Comparison of ENCODE assay signal across 8 mouse cellular contexts in genomic region chr1:86520361-86520760, GRCm38 (mm10). TPM values are rescaled to one million over a fixed set of nuclear protein-coding genes. Genes with fewer than 3 reads are reported as not detected.
DNase-seq lines count a peak whose midpoint lies in the region; ATAC-seq and TF ChIP-seq lines count a peak whose summit lies in the region.

No protein-coding gene starts in this region.

- no peak overlapping the region for H3K4me3 ChIP-seq in heart, adult 2 months
- no peak overlapping the region for H3K4me3 ChIP-seq in heart, embryonic 11.5 days (ENCODE audit: low read depth, low read length)
- H3K4me3 ChIP-seq in testis, adult 2 months (ENCODE audit: control insufficient read depth, low read depth, low read length): no peak overlapping the region
- no peak overlapping the region for H3K4me3 ChIP-seq in small intestine, adult 2 months (ENCODE audit: low read depth, low read length)

- H3K9ac ChIP-seq in heart, adult 2 months (ENCODE audit: low read depth, low read length): no peak overlapping the region
- H3K9ac ChIP-seq in heart, embryonic 11.5 days (ENCODE audit: low read depth, low read length): no peak overlapping the region

- intact Hi-C loops in heart, adult 2 months (cut with DNase I): no loop called here

- no peaks in the 10 kb centered on the region for H3K27me3 ChIP-seq in heart, adult 2 months (ENCODE audit: control insufficient read depth, insufficient read depth, low read length)
- H3K27me3 ChIP-seq in heart, embryonic 11.5 days (ENCODE audit: control insufficient read depth, insufficient read depth, low read length): no peaks in the 10 kb centered on the region
- no peaks in the 10 kb centered on the region for H3K27me3 ChIP-seq in testis, adult 2 months (ENCODE audit: control insufficient read depth, insufficient read depth, low read length)
- H3K27me3 ChIP-seq in small intestine, adult 2 months (ENCODE audit: control insufficient read depth, insufficient read depth, low read length): no peaks in the 10 kb centered on the region

- no peak overlapping the region for H3K27ac ChIP-seq in heart, adult 2 months
- H3K27ac ChIP-seq in heart, embryonic 11.5 days (ENCODE audit: low read depth, low read length): no peak overlapping the region
- H3K27ac ChIP-seq in testis, adult 2 months (ENCODE audit: control insufficient read depth, insufficient read depth, low read depth, low read length): no peak overlapping the region
- no peak overlapping the region for H3K27ac ChIP-seq in small intestine, adult 2 months (ENCODE audit: insufficient read depth, low read depth, low read length)

- TF ChIP-seq POLR2A in heart, adult 2 months (IDR thresholded peaks at IDR 0.05; ENCODE audit: insufficient read depth, low read depth, low read length): no peak
- TF ChIP-seq POLR2A in testis, adult 2 months (IDR thresholded peaks at IDR 0.05; ENCODE audit: control insufficient read depth, low read depth, low read length): no peak
- peak; percentile 23; the same call in 1 of the 2 replicates for TF ChIP-seq POLR2A in small intestine, adult 2 months (IDR thresholded peaks at IDR 0.05; ENCODE audit: low read depth, low read length)

- H3K9me3 ChIP-seq in heart, embryonic 11.5 days (replicated peaks; ENCODE audit: control insufficient read depth, low read length): no peaks in the 10 kb centered on the region

- peaks cover 4% of the 10 kb centered on the region; the same call in 1 of the 2 replicates for H3K4me1 ChIP-seq in heart, adult 2 months (ENCODE audit: control insufficient read depth, insufficient read depth, low read length)
- peaks cover 12% of the 10 kb centered on the region; the same call in 1 of the 2 replicates for H3K4me1 ChIP-seq in heart, embryonic 11.5 days (ENCODE audit: control insufficient read depth, insufficient read depth, low read length)
- peaks cover 5% of the 10 kb centered on the region for H3K4me1 ChIP-seq in testis, adult 2 months (ENCODE audit: control insufficient read depth, insufficient read depth, low read length)
- peaks cover 11% of the 10 kb centered on the region for H3K4me1 ChIP-seq in small intestine, adult 2 months (ENCODE audit: control insufficient read depth, insufficient read depth, insufficient read length, low read length)

- 46% methylated on average over 7 of the region's 7 CpGs for WGBS in heart, adult 2 months
- 27% methylated on average over 7 of the region's 7 CpGs for WGBS in heart, embryonic 11.5 days (ENCODE audit: insufficient replicate concordance)
- 47% methylated on average over 7 of the region's 7 CpGs for WGBS in small intestine, adult 2 months

- TF ChIP-seq EP300 in heart, adult 2 months (IDR thresholded peaks at IDR 0.05; ENCODE audit: insufficient read depth, low read depth, low read length): no peak

- no peak for DNase-seq in heart, adult 2 months
- DNase-seq in testis, postnatal 14 days (ENCODE audit: low spot score): no peak
- no peak for DNase-seq in right cerebral cortex, postnatal 4 days
- no peak for DNase-seq in ovary, adult 18-20 months (ENCODE audit: low spot score)

- H3K4me2 ChIP-seq in heart, embryonic 11.5 days: no peak overlapping the region

- no peak for ATAC-seq in heart, embryonic 11.5 days (replicated peaks; ENCODE audit: insufficient number of reproducible peaks, low FRiP score, low TSS enrichment)
- ATAC-seq in erythroid progenitor cell, adult 5-6 weeks (replicated peaks; ENCODE audit: low FRiP score, poor library complexity, severe bottlenecking): 0 out of 2 replicates have a peak, but pooled peaks have one; percentile 19

- H3K36me3 ChIP-seq in heart, adult 2 months (ENCODE audit: control insufficient read depth, insufficient read depth, low read length): no peaks in the 10 kb centered on the region
- H3K36me3 ChIP-seq in heart, embryonic 11.5 days (ENCODE audit: control insufficient read depth, insufficient read depth, low read length): no peaks in the 10 kb centered on the region
- no peaks in the 10 kb centered on the region for H3K36me3 ChIP-seq in testis, adult 2 months (ENCODE audit: control insufficient read depth, insufficient read depth, low read length)
- no peaks in the 10 kb centered on the region for H3K36me3 ChIP-seq in small intestine, adult 2 months (ENCODE audit: control insufficient read depth, insufficient read depth, low read length)

- TF ChIP-seq CTCF in heart, adult 2 months (IDR thresholded peaks at IDR 0.05): peak; percentile 68
- TF ChIP-seq CTCF in testis, adult 2 months (IDR thresholded peaks at IDR 0.05; ENCODE audit: control insufficient read depth, insufficient read depth, insufficient replicate concordance, low read depth, low read length): peak; percentile 50; the same call in 1 of the 2 replicates
- peak; percentile 67; the same call in 1 of the 2 replicates for TF ChIP-seq CTCF in small intestine, adult 2 months (IDR thresholded peaks at IDR 0.05; ENCODE audit: extremely low read depth, insufficient read length, insufficient replicate concordance, low read depth, low read length)

- no peaks in the 10 kb centered on the region for H3K79me2 ChIP-seq in heart, adult 2 months (replicated peaks; ENCODE audit: control insufficient read depth, insufficient read depth, low read length)

RNA-seq across cellular contexts. Expression of gene Ptma, which starts 6.2 kb away (rescaled TPM):
- 100 to 1,000 TPM; 200 to 227 TPM for total RNA-seq in heart, adult 2 months (2021)
- polyA plus RNA-seq in heart, adult 2 months (2012; rRNA removed): 169 and 177 TPM in 2 replicates
- polyA plus RNA-seq in heart, embryonic 11.5 days (2014; fragmentation: Nextera tagmentation; extraction: Ambion mirVana): 1,195 and 1,343 TPM in 2 replicates
- polyA plus RNA-seq in testis, adult 2 months (2012; rRNA removed): 126 and 135 TPM in 2 replicates
- 1,278 and 1,332 TPM in 2 replicates for total RNA-seq in erythroid progenitor cell, adult 5-6 weeks (2015; ENCODE audit: low replicate concordance)
- total RNA-seq in erythroid progenitor cell, adult 5-6 weeks (2017; ENCODE audit: low replicate concordance): 1,012 and 1,167 TPM in 2 replicates
- polyA plus RNA-seq in small intestine, adult 2 months (2012; rRNA removed): 212 and 749 TPM in 2 replicates
